Mouse (Mus musculus) MEL (cell line): ENCODE measurements at regions not wholly inside any gene's neighbourhood (a gene's known extent, or its start where the extent isn't known, plus 50 kb on each side); places are given as distances from the start of the nearest gene placed in this dataset.

Experiments
- DNase-seq: peaks from one replicate; pipeline ENCODE4 v3.0.0; 2011; ENCODE audit warnings: low read depth, low spot score
- H3K27ac ChIP-seq: 2 replicates; pipeline ENCODE4 v1.5.1; 2012; ENCODE audit warnings: low read depth, mild to moderate bottlenecking, control low read depth, low read length, moderate library complexity; ENCODE audit not compliant: control insufficient read depth
- H3K27me3 ChIP-seq, 2 experiments: fragments of 150-350 bp in 1 of 2; sonication (generic) in 1 of 2; 2 replicates each; pipeline ENCODE4 v1.6.1; 2012; ENCODE audit warnings: low read length in 2 of 2, mild to moderate bottlenecking in 2 of 2, improper control_type of control experiment in 1 of 2, moderate library complexity in 1 of 2; ENCODE audit not compliant: insufficient read depth in 2 of 2, control insufficient read depth in 1 of 2
- H3K36me3 ChIP-seq, 2 experiments: 2 replicates each; pipeline ENCODE4 v1.6.1; 2012 to 2014; ENCODE audit warnings: low read length in 2 of 2, improper control_type of control experiment in 1 of 2, inconsistent platforms in 1 of 2, mild to moderate bottlenecking in 1 of 2; ENCODE audit not compliant: insufficient read depth in 2 of 2, control insufficient read depth in 1 of 2
- H3K4me1 ChIP-seq, 2 experiments: fragments of 150-350 bp in 1 of 2; sonication (generic) in 1 of 2; 2 replicates each; pipeline ENCODE4 v1.6.1; 2012; ENCODE audit warnings: low read length in 2 of 2, improper control_type of control experiment in 1 of 2, mild to moderate bottlenecking in 1 of 2; ENCODE audit not compliant: insufficient read depth in 2 of 2, control insufficient read depth in 1 of 2
- H3K4me3 ChIP-seq, 2 experiments: fragments of 150-350 bp in 1 of 2; sonication (generic) in 1 of 2; 2 replicates each; pipeline ENCODE4 v1.5.1; 2012; ENCODE audit warnings: low read depth in 2 of 2, low read length in 2 of 2, mild to moderate bottlenecking in 2 of 2, moderate library complexity in 2 of 2, control low read depth in 1 of 2, improper control_type of control experiment in 1 of 2; ENCODE audit not compliant: control insufficient read depth in 1 of 2, insufficient read depth in 1 of 2
- H3K79me2 ChIP-seq: 2 replicates; pipeline ENCODE4 v1.6.1; 2012; ENCODE audit warnings: mild to moderate bottlenecking, low read length, moderate library complexity; ENCODE audit not compliant: control insufficient read depth, poor library complexity, insufficient read depth
- H3K9ac ChIP-seq: 2 replicates; pipeline ENCODE4 v1.6.1; 2012; ENCODE audit warnings: low read depth, mild to moderate bottlenecking, control low read depth, low read length, moderate library complexity; ENCODE audit not compliant: control insufficient read depth, poor library complexity, severe bottlenecking
- H3K9me3 ChIP-seq: fragments of 150-350 bp; sonication (generic); replicated peaks from 2 replicates; pipeline ENCODE4 v1.6.1; 2012; ENCODE audit warnings: mild to moderate bottlenecking, low read length, improper control_type of control experiment, moderate library complexity; ENCODE audit not compliant: insufficient read depth
- E2F4 ChIP-seq: IDR thresholded peaks from 2 replicates; pipeline ENCODE4 v1.6.1; 2011; ENCODE audit warnings: low read depth, low read length, improper control_type of control experiment, borderline replicate concordance
- EP300 ChIP-seq, 2 experiments: IDR thresholded peaks; 2 replicates each; pipeline ENCODE4 v1.6.1; 2011; ENCODE audit warnings: improper control_type of control experiment in 2 of 2, low read length in 2 of 2, low read depth in 1 of 2, mild to moderate bottlenecking in 1 of 2
- HCFC1 ChIP-seq: IDR thresholded peaks from 2 replicates; pipeline ENCODE4 v1.6.1; 2012; ENCODE audit warnings: low read depth, mild to moderate bottlenecking, inconsistent platforms, low read length, improper control_type of control experiment, moderate library complexity
- JUND ChIP-seq: IDR thresholded peaks from 2 replicates; pipeline ENCODE4 v1.6.1; 2011; ENCODE audit warnings: low read depth, mild to moderate bottlenecking, improper control_type of control experiment, low read length
- KAT2A ChIP-seq: conservative IDR thresholded peaks from 2 replicates; pipeline ENCODE4 v1.6.1; 2012; ENCODE audit warnings: low read depth, low read length, improper control_type of control experiment, inconsistent platforms
- MAFK ChIP-seq: IDR thresholded peaks from 2 replicates; pipeline ENCODE4 v1.6.1; 2011; ENCODE audit warnings: low read depth, mild to moderate bottlenecking, low read length, improper control_type of control experiment, borderline replicate concordance
- MAX ChIP-seq: IDR thresholded peaks from 2 replicates; pipeline ENCODE4 v1.6.1; 2011; ENCODE audit warnings: low read length, improper control_type of control experiment
- MAZ ChIP-seq: IDR thresholded peaks from 2 replicates; pipeline ENCODE4 v1.6.1; 2012; ENCODE audit warnings: low read depth, mild to moderate bottlenecking, inconsistent platforms, low read length, improper control_type of control experiment
- MEF2A ChIP-seq: IDR thresholded peaks from 2 replicates; pipeline ENCODE4 v1.6.1; 2014; ENCODE audit warnings: low read depth, mild to moderate bottlenecking, inconsistent platforms, low read length, improper control_type of control experiment; ENCODE audit not compliant: poor library complexity, insufficient replicate concordance, severe bottlenecking; ENCODE audit errors: extremely low read depth
- MXI1 ChIP-seq: IDR thresholded peaks from 2 replicates; pipeline ENCODE4 v1.6.1; 2011; ENCODE audit warnings: mild to moderate bottlenecking, low read depth, low read length, improper control_type of control experiment
- MYB ChIP-seq: IDR thresholded peaks from 2 replicates; pipeline ENCODE4 v1.6.1; 2011; ENCODE audit warnings: mild to moderate bottlenecking, low read depth, low read length, improper control_type of control experiment
- MYC ChIP-seq: IDR thresholded peaks from 2 replicates; pipeline ENCODE4 v1.6.1; 2011; ENCODE audit warnings: low read depth, mild to moderate bottlenecking, low read length, improper control_type of control experiment, moderate library complexity
- NELFE ChIP-seq: IDR thresholded peaks from 2 replicates; pipeline ENCODE4 v1.6.1; 2011; ENCODE audit warnings: low read depth, low read length, improper control_type of control experiment
- RAD21 ChIP-seq: IDR thresholded peaks from 2 replicates; pipeline ENCODE4 v1.6.1; 2011; ENCODE audit warnings: mild to moderate bottlenecking, low read depth, low read length, improper control_type of control experiment
- SIN3A ChIP-seq: IDR thresholded peaks from 2 replicates; pipeline ENCODE4 v1.6.1; 2012; ENCODE audit warnings: low read length, improper control_type of control experiment, inconsistent platforms
- SMC3 ChIP-seq: IDR thresholded peaks from 2 replicates; pipeline ENCODE4 v1.6.1; 2011; ENCODE audit warnings: low read depth, low read length, improper control_type of control experiment
- TAL1 ChIP-seq: IDR thresholded peaks from 2 replicates; pipeline ENCODE4 v1.6.1; 2012; ENCODE audit warnings: mild to moderate bottlenecking, inconsistent platforms, low read length, moderate library complexity, mixed read lengths
- TBP ChIP-seq: IDR thresholded peaks from 2 replicates; pipeline ENCODE4 v1.8.0; 2011; ENCODE audit warnings: low read depth, low read length, improper control_type of control experiment
- TCF12 ChIP-seq: IDR thresholded peaks from 2 replicates; pipeline ENCODE4 v1.6.1; 2014; ENCODE audit warnings: low read depth, mild to moderate bottlenecking, inconsistent platforms, low read length, improper control_type of control experiment, moderate library complexity
- UBTF ChIP-seq: IDR thresholded peaks from 2 replicates; pipeline ENCODE4 v1.6.1; 2012; ENCODE audit warnings: low read depth, mild to moderate bottlenecking, inconsistent platforms, low read length, improper control_type of control experiment, moderate library complexity, borderline replicate concordance; ENCODE audit not compliant: insufficient read depth
- USF1 ChIP-seq: IDR thresholded peaks from 2 replicates; pipeline ENCODE4 v1.6.1; 2014; ENCODE audit warnings: low read depth, mild to moderate bottlenecking, inconsistent platforms, low read length, improper control_type of control experiment, moderate library complexity
- USF2 ChIP-seq, 2 experiments: IDR thresholded peaks; 2 replicates each; pipeline ENCODE4 v1.6.1; 2011 to 2012; ENCODE audit warnings: improper control_type of control experiment in 2 of 2, low read length in 2 of 2, borderline replicate concordance in 1 of 2, inconsistent platforms in 1 of 2, low read depth in 1 of 2, mild to moderate bottlenecking in 1 of 2; ENCODE audit not compliant: insufficient read depth in 1 of 2
- ZMIZ1 ChIP-seq: IDR thresholded peaks from 2 replicates; pipeline ENCODE4 v1.6.1; 2012; ENCODE audit warnings: low read depth, mild to moderate bottlenecking, inconsistent platforms, low read length, improper control_type of control experiment, moderate library complexity
- ZNF384 ChIP-seq: IDR thresholded peaks from 2 replicates; pipeline ENCODE4 v1.6.1; 2012; ENCODE audit warnings: low read depth, mild to moderate bottlenecking, inconsistent platforms, low read length, improper control_type of control experiment

GRCm38 (mm10) chr6:32672552-32672951, 84.6 kb upstream of the Plxna4 start:
- no peak for DNase-seq
- H3K27me3 ChIP-seq: no peaks in the 10 kb centered on the region

DNA sequence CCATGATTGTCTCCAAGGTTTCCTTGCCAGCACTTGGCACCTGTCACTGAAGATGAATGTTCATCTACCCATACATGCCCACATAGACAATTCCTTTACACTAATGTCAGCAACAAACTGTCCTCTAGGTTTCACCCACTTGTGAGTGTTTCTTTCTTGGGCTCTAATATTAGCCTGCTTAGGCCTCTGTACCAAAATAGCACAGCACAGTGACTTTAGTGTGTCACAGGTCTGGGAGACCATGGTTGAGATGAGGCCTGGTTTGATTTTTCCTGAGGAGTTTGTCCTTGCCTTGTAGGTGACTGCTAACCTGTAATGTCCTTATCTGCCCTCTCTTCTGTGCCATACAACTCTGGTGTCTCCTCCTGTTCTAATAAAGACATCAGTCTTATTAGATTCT, 71.8 kb upstream of the Plxna4 start:
- no peak for DNase-seq
- H3K4me3 ChIP-seq: no peak overlapping the region
- TF ChIP-seq USF1: no peak
- no peak for TF ChIP-seq TBP
- TF ChIP-seq USF2 (IDR thresholded peaks at IDR 0.05; ENCODE audit: borderline replicate concordance in 1 of 2, insufficient read depth in 1 of 2, low read depth in 1 of 2, low read length in 2 of 2): no peak
- no peak for TF ChIP-seq ZMIZ1
- no peak for TF ChIP-seq JUND
- TF ChIP-seq TAL1: no peak
- no peak for TF ChIP-seq KAT2A
- no peak for TF ChIP-seq EP300 (IDR thresholded peaks at IDR 0.05; ENCODE audit: low read depth in 1 of 2, low read length in 2 of 2)
- TF ChIP-seq ZNF384: no peak
- no peak for TF ChIP-seq MAFK
- TF ChIP-seq NELFE: no peak
- TF ChIP-seq MYB: no peak
- no peak for TF ChIP-seq SMC3
- no peak for TF ChIP-seq RAD21
- TF ChIP-seq SIN3A: no peak
- no peak for TF ChIP-seq HCFC1
- no peaks in the 10 kb centered on the region for H3K9me3 ChIP-seq
- no peaks in the 10 kb centered on the region for H3K4me1 ChIP-seq
- H3K9ac ChIP-seq: no peak overlapping the region
- no peaks in the 10 kb centered on the region for H3K36me3 ChIP-seq
- H3K27ac ChIP-seq: no peak overlapping the region
- no peaks in the 10 kb centered on the region for H3K79me2 ChIP-seq
- no peaks in the 10 kb centered on the region for H3K27me3 ChIP-seq

More at GRCm38 (mm10) chr6:32672552-32672951, 84.6 kb upstream of the Plxna4 start:
- TF ChIP-seq NELFE (no peak), UBTF (no peak), E2F4 (no peak), MYC (no peak), MYB (no peak), MEF2A (no peak), TBP (no peak), TCF12 (no peak), MXI1 (no peak), JUND (no peak), MAX (no peak), USF1 (no peak), MAZ (no peak), HCFC1 (no peak)
- Histone ChIP-seq H3K27ac (no peak overlapping the region), H3K9ac (no peak overlapping the region), H3K36me3 (no peaks in the 10 kb centered on the region), H3K79me2 (no peaks in the 10 kb centered on the region), H3K4me3 (no peak overlapping the region), H3K9me3 (no peaks in the 10 kb centered on the region), H3K4me1 (no peaks in the 10 kb centered on the region)
